Mouse (Mus musculus): ENCODE results near the gene Plxnb3. TPM values are rescaled to one million over a fixed set of nuclear protein-coding genes. Genes with fewer than 3 reads are reported as not detected.

Plxnb3 gene
- polyA plus RNA-seq, 1 experiment from 2014 or later, result 0.36 TPM

- H3K9me3 ChIP-seq (ENCODE audit: control insufficient read depth, low read length), result no peaks in the 10 kb centered on the region
- 56% methylated on average over 1 of the region's 1 CpGs for WGBS
- ATAC-seq (replicated peaks; ENCODE audit: low FRiP score) (no peak), DNase-seq (ENCODE audit: low spot score) (no peak)
- no peak overlapping the region for H3K4me3 ChIP-seq (ENCODE audit: low read depth, low read length)
- peaks cover 8% of the 10 kb centered on the region; the same call in 1 of the 2 replicates for H3K36me3 ChIP-seq (ENCODE audit: control insufficient read depth, insufficient read depth, low read length)
- H3K9ac ChIP-seq (ENCODE audit: low read depth, low read length), result no peak overlapping the region
- no peak overlapping the region for H3K27ac ChIP-seq (ENCODE audit: low read depth, low read length)
- no peaks in the 10 kb centered on the region; the same call in none of the 2 replicates for H3K27me3 ChIP-seq (replicated peaks; ENCODE audit: control insufficient read depth, insufficient read depth, low read length)
- H3K4me2 ChIP-seq, result no peak overlapping the region
- no peaks in the 10 kb centered on the region; the same call in 1 of the 2 replicates for H3K4me1 ChIP-seq (replicated peaks; ENCODE audit: control insufficient read depth, insufficient read depth, low read length)
Measured at GRCm38 (mm10) chrX:73793505-73793904, 36.6 kb downstream of the Plxnb3 start.

- no peaks in the 10 kb centered on the region for H3K9me3 ChIP-seq (ENCODE audit: control insufficient read depth, low read length)
- DNase-seq (ENCODE audit: low spot score), result no peak
- no peaks in the 10 kb centered on the region for H3K36me3 ChIP-seq (ENCODE audit: control insufficient read depth, insufficient read depth, low read length)
- WGBS, result 78% methylated on average over 2 of the region's 2 CpGs
- no peaks in the 10 kb centered on the region for H3K4me1 ChIP-seq (replicated peaks; ENCODE audit: control insufficient read depth, insufficient read depth, low read length)
- ATAC-seq (replicated peaks; ENCODE audit: low FRiP score), result no peak
- H3K4me2 ChIP-seq, result no peak overlapping the region
- no peak overlapping the region for H3K27ac ChIP-seq (ENCODE audit: low read depth, low read length)
- no peak overlapping the region for H3K4me3 ChIP-seq (ENCODE audit: low read depth, low read length)
- H3K27me3 ChIP-seq (replicated peaks; ENCODE audit: control insufficient read depth, insufficient read depth, low read length), result peaks cover 9% of the 10 kb centered on the region
- H3K9ac ChIP-seq (ENCODE audit: low read depth, low read length), result no peak overlapping the region
Measured at GRCm38 (mm10) chrX:73797511-73797910, 40.6 kb downstream of the Plxnb3 start.

GRCm38 (mm10) chrX:73798502-73798901 lies 41.6 kb downstream of the Plxnb3 start:
- Histone ChIP-seq H3K4me2 (no peak overlapping the region), H3K27me3 (replicated peaks; ENCODE audit: control insufficient read depth, insufficient read depth, low read length) (peaks cover 9% of the 10 kb centered on the region), H3K4me3 (ENCODE audit: low read depth, low read length) (no peak overlapping the region), H3K9me3 (ENCODE audit: control insufficient read depth, low read length) (no peaks in the 10 kb centered on the region), H3K9ac (ENCODE audit: low read depth, low read length) (no peak overlapping the region), H3K36me3 (ENCODE audit: control insufficient read depth, insufficient read depth, low read length) (no peaks in the 10 kb centered on the region), H3K4me1 (replicated peaks; ENCODE audit: control insufficient read depth, insufficient read depth, low read length) (no peaks in the 10 kb centered on the region), H3K27ac (ENCODE audit: low read depth, low read length) (no peak overlapping the region)
- 32% methylated on average over 9 of the region's 9 CpGs for WGBS
- DNase-seq (ENCODE audit: low spot score) (no peak), ATAC-seq (replicated peaks; ENCODE audit: low FRiP score) (peak; percentile 72)

GRCm38 (mm10) chrX:73805814-73806213 lies 48.9 kb downstream of the Plxnb3 start:
- H3K36me3 ChIP-seq (ENCODE audit: control insufficient read depth, insufficient read depth, low read length), result no peaks in the 10 kb centered on the region
- H3K4me1 ChIP-seq (replicated peaks; ENCODE audit: control insufficient read depth, insufficient read depth, low read length), result no peaks in the 10 kb centered on the region
- no peak overlapping the region for H3K4me3 ChIP-seq (ENCODE audit: low read depth, low read length)
- H3K9me3 ChIP-seq (ENCODE audit: control insufficient read depth, low read length), result no peaks in the 10 kb centered on the region
- no peak for DNase-seq (ENCODE audit: low spot score)
- H3K9ac ChIP-seq (ENCODE audit: low read depth, low read length), result no peak overlapping the region
- WGBS, result 55% methylated on average over 1 of the region's 1 CpGs
- H3K4me2 ChIP-seq, result no peak overlapping the region
- no peak overlapping the region for H3K27ac ChIP-seq (ENCODE audit: low read depth, low read length)
- no peak for ATAC-seq (replicated peaks; ENCODE audit: low FRiP score)
- H3K27me3 ChIP-seq (replicated peaks; ENCODE audit: control insufficient read depth, insufficient read depth, low read length), result no peaks in the 10 kb centered on the region

- H3K36me3 ChIP-seq (ENCODE audit: control insufficient read depth, insufficient read depth, low read length), result no peaks in the 10 kb centered on the region
- no peaks in the 10 kb centered on the region for H3K9me3 ChIP-seq (ENCODE audit: control insufficient read depth, low read length)
- H3K4me1 ChIP-seq (replicated peaks; ENCODE audit: control insufficient read depth, insufficient read depth, low read length), result no peaks in the 10 kb centered on the region
- peak overlapping the region; percentile 49 for H3K4me2 ChIP-seq
- H3K9ac ChIP-seq (ENCODE audit: low read depth, low read length), result no peak overlapping the region
- ATAC-seq (replicated peaks; ENCODE audit: low FRiP score) (no peak), DNase-seq (ENCODE audit: low spot score) (no peak)
- H3K27ac ChIP-seq (ENCODE audit: low read depth, low read length), result no peak overlapping the region
- 17% methylated on average over 14 of the region's 14 CpGs for WGBS
- 0 out of 2 replicates have a peak, but pooled peaks cover 4% of the 10 kb centered on the region for H3K27me3 ChIP-seq (replicated peaks; ENCODE audit: control insufficient read depth, insufficient read depth, low read length)
- no peak overlapping the region for H3K4me3 ChIP-seq (ENCODE audit: low read depth, low read length)
Measured at GRCm38 (mm10) chrX:73815072-73815471, 58.2 kb downstream of the Plxnb3 start.

- no peaks in the 10 kb centered on the region for H3K9me3 ChIP-seq (ENCODE audit: control insufficient read depth, low read length)
- no peak overlapping the region for H3K4me2 ChIP-seq
- no peak for DNase-seq (ENCODE audit: low spot score)
- 0 out of 2 replicates have a peak, but pooled peaks cover 8% of the 10 kb centered on the region for H3K27me3 ChIP-seq (replicated peaks; ENCODE audit: control insufficient read depth, insufficient read depth, low read length)
- no peak for ATAC-seq (replicated peaks; ENCODE audit: low FRiP score)
- H3K4me1 ChIP-seq (replicated peaks; ENCODE audit: control insufficient read depth, insufficient read depth, low read length), result no peaks in the 10 kb centered on the region
- no peak overlapping the region for H3K4me3 ChIP-seq (ENCODE audit: low read depth, low read length)
- 18% methylated on average over 3 of the region's 3 CpGs for WGBS
- H3K9ac ChIP-seq (ENCODE audit: low read depth, low read length), result no peak overlapping the region
- H3K27ac ChIP-seq (ENCODE audit: low read depth, low read length), result no peak overlapping the region
- no peaks in the 10 kb centered on the region for H3K36me3 ChIP-seq (ENCODE audit: control insufficient read depth, insufficient read depth, low read length)
Measured at GRCm38 (mm10) chrX:73816596-73817314, 59.9 kb downstream of the Plxnb3 start.

Other genes with a start within 250 kb of the Plxnb3 start
- 20.6 and 30.7 TPM in 2 replicates for gene Dusp9, start 117.7 kb upstream of the Plxnb3 start, polyA plus RNA-seq (2014; fragmentation: Nextera tagmentation; extraction: Ambion mirVana)
- 2.2 and 2.3 TPM in 2 replicates for gene Pnck, start 97.0 kb upstream of the Plxnb3 start, polyA plus RNA-seq (2014; fragmentation: Nextera tagmentation; extraction: Ambion mirVana)
- gene Slc6a8, start 83.9 kb upstream of the Plxnb3 start, polyA plus RNA-seq (2014; fragmentation: Nextera tagmentation; extraction: Ambion mirVana), result 2.2 and 2.4 TPM in 2 replicates
- 258 and 265 TPM in 2 replicates for gene Bcap31, start 40.9 kb upstream of the Plxnb3 start, polyA plus RNA-seq (2014; fragmentation: Nextera tagmentation; extraction: Ambion mirVana)
- gene Abcd1, start 40.5 kb upstream of the Plxnb3 start, polyA plus RNA-seq (2014; fragmentation: Nextera tagmentation; extraction: Ambion mirVana), result 13.0 and 13.3 TPM in 2 replicates
- 0.81 and 1.3 TPM in 2 replicates for gene Srpk3, start 17.3 kb downstream of the Plxnb3 start, polyA plus RNA-seq (2014; fragmentation: Nextera tagmentation; extraction: Ambion mirVana)
- gene Idh3g, start 29.8 kb downstream of the Plxnb3 start, polyA plus RNA-seq (2014; fragmentation: Nextera tagmentation; extraction: Ambion mirVana), result 196 and 206 TPM in 2 replicates
- gene Ssr4, start 29.9 kb downstream of the Plxnb3 start, polyA plus RNA-seq (2014; fragmentation: Nextera tagmentation; extraction: Ambion mirVana), result 207 and 230 TPM in 2 replicates
- 0.25 and 0.86 TPM in 2 replicates for gene Pdzd4, start 67.9 kb downstream of the Plxnb3 start, polyA plus RNA-seq (2014; fragmentation: Nextera tagmentation; extraction: Ambion mirVana)
- 0.17 and 0.22 TPM in 2 replicates for gene Avpr2, start 135.0 kb downstream of the Plxnb3 start, polyA plus RNA-seq (2014; fragmentation: Nextera tagmentation; extraction: Ambion mirVana)
- gene L1cam, start 139.0 kb downstream of the Plxnb3 start, polyA plus RNA-seq (2014; fragmentation: Nextera tagmentation; extraction: Ambion mirVana), result 0.42 and 0.95 TPM in 2 replicates
- 10.2 and 12.9 TPM in 2 replicates for gene Arhgap4, start 164.8 kb downstream of the Plxnb3 start, polyA plus RNA-seq (2014; fragmentation: Nextera tagmentation; extraction: Ambion mirVana)
- gene Naa10, start 164.9 kb downstream of the Plxnb3 start, polyA plus RNA-seq (2014; fragmentation: Nextera tagmentation; extraction: Ambion mirVana), result 210 TPM in 2 replicates
- 30.3 and 32.5 TPM in 2 replicates for gene Renbp, start 173.8 kb downstream of the Plxnb3 start, polyA plus RNA-seq (2014; fragmentation: Nextera tagmentation; extraction: Ambion mirVana)
- gene Hcfc1, start 209.3 kb downstream of the Plxnb3 start, polyA plus RNA-seq (2014; fragmentation: Nextera tagmentation; extraction: Ambion mirVana), result 68.6 and 72.8 TPM in 2 replicates

Data from liver, embryonic 11.5 days (tissue).